Mouse (Mus musculus) olfactory bulb, adult 2 months (tissue): ENCODE data around the gene Ikbip.

Source experiments
- CTCF ChIP-seq: fragments of 200-500 bp; IDR thresholded peaks from 2 replicates; pipeline ENCODE4 v1.5.1; 2012; ENCODE audit warnings: low read depth, mild to moderate bottlenecking, low read length, moderate library complexity; ENCODE audit not compliant: insufficient read depth
- POLR2A ChIP-seq: fragments of 200-500 bp; IDR thresholded peaks from 2 replicates; pipeline ENCODE4 v1.6.1; 2012; ENCODE audit warnings: mild to moderate bottlenecking, low read depth, low read length, moderate library complexity; ENCODE audit not compliant: insufficient read depth

DNA sequence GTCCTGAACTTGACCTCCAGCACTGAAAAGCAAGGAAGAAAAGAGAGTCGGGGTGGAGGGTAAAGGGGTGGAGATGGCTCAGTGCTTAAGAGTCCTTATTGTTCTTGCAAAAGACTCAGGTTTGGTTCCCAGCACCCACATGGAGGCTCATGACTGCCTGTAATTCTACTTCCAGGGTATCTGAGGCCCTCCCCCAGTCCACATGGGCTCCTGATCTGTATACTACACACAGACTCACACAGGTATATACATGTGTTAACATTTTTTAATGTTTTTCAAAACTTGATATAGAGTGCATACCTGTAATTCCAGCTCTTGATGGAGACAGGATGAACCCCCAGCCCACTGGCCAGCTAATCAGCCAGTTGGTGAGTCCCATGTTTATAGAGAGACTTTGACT is 17.4 kb downstream of the Ikbip start:
- no peak for TF ChIP-seq CTCF
- no peak for TF ChIP-seq POLR2A
